Mouse (Mus musculus): ENCODE measurements around the gene Ube2s.

- TF ChIP-seq CTCF (IDR thresholded peaks at IDR 0.05; ENCODE audit: control insufficient read depth, insufficient read depth, insufficient replicate concordance, low read depth, low read length) (no peak), POLR2A (IDR thresholded peaks at IDR 0.05; ENCODE audit: control insufficient read depth, low read depth, low read length) (no peak)
Measured at GRCm38 (mm10) chr7:4843604-4844244, 31.3 kb upstream of the Ube2s start.

Data from testis, adult 2 months (tissue).